Mouse (Mus musculus): ENCODE measurements at regions not wholly inside any gene's neighbourhood (a gene's known extent, or its start where the extent isn't known, plus 50 kb on each side); places are given as distances from the start of the nearest gene placed in this dataset.

GRCm38 (mm10) chr15:87360457-87360856 lies 183.6 kb upstream of the Fam19a5 start:
- TF ChIP-seq GATA1 (IDR thresholded peaks at IDR 0.05; ENCODE audit: low read length) = no peak
- TF ChIP-seq TAL1 (IDR thresholded peaks at IDR 0.05; ENCODE audit: low read length) = no peak
